Mouse (Mus musculus): ENCODE results near the gene Socs2. TPM values are rescaled to one million over a fixed set of nuclear protein-coding genes. Genes with fewer than 3 reads are reported as not detected.
A peak's percentile ranks its signal among the peaks of the same experiment; 100 is the strongest.

The Socs2 gene
- polyA plus RNA-seq, 1 experiment, result 24.5 TPM

- Histone ChIP-seq H3K36me3 (ENCODE audit: control insufficient read depth, insufficient read depth, low read length) (no peaks in the 10 kb centered on the region), H3K4me1 (ENCODE audit: control insufficient read depth, insufficient read depth, low read length) (peaks cover 2% of the 10 kb centered on the region; the same call in 1 of the 2 replicates), H3K4me3 (ENCODE audit: insufficient read depth, low read depth, low read length) (no peak overlapping the region), H3K27me3 (replicated peaks; ENCODE audit: control insufficient read depth, insufficient read depth, low read length) (no peaks in the 10 kb centered on the region), H3K27ac (ENCODE audit: insufficient read depth, low read depth, low read length) (no peak overlapping the region)
- no peak for DNase-seq
- TF ChIP-seq CTCF (conservative IDR thresholded peaks at IDR 0.05; ENCODE audit: insufficient read depth, insufficient read length, low read depth, low read length) (no peak), POLR2A (IDR thresholded peaks at IDR 0.05; ENCODE audit: low read depth, low read length) (no peak)
- 85% methylated on average over 10 of the region's 10 CpGs for WGBS
These were observed 3.3 kb upstream of the Socs2 start for GRCm38 (mm10) chr10:95420284-95420683.

- peaks cover 2% of the 10 kb centered on the region; the same call in 1 of the 2 replicates for H3K4me1 ChIP-seq (ENCODE audit: control insufficient read depth, insufficient read depth, low read length)
- H3K4me3 ChIP-seq (ENCODE audit: insufficient read depth, low read depth, low read length), result no peak overlapping the region
- H3K36me3 ChIP-seq (ENCODE audit: control insufficient read depth, insufficient read depth, low read length), result no peaks in the 10 kb centered on the region
- no peak for DNase-seq
- H3K27ac ChIP-seq (ENCODE audit: insufficient read depth, low read depth, low read length), result no peak overlapping the region
- TF ChIP-seq POLR2A (IDR thresholded peaks at IDR 0.05; ENCODE audit: low read depth, low read length) (no peak), CTCF (conservative IDR thresholded peaks at IDR 0.05; ENCODE audit: insufficient read depth, insufficient read length, low read depth, low read length) (no peak)
- WGBS, result 84% methylated on average over 3 of the region's 3 CpGs
- H3K27me3 ChIP-seq (replicated peaks; ENCODE audit: control insufficient read depth, insufficient read depth, low read length), result no peaks in the 10 kb centered on the region
These were observed 2.7 kb upstream of the Socs2 start for GRCm38 (mm10) chr10:95419726-95420125.

GRCm38 (mm10) chr10:95418631-95419030 lies 1.7 kb upstream of the Socs2 start:
- H3K36me3 ChIP-seq (ENCODE audit: control insufficient read depth, insufficient read depth, low read length), result no peaks in the 10 kb centered on the region
- H3K4me3 ChIP-seq (ENCODE audit: insufficient read depth, low read depth, low read length), result no peak overlapping the region
- peaks cover 2% of the 10 kb centered on the region; the same call in 1 of the 2 replicates for H3K4me1 ChIP-seq (ENCODE audit: control insufficient read depth, insufficient read depth, low read length)
- DNase-seq, result peak; percentile 85
- H3K27me3 ChIP-seq (replicated peaks; ENCODE audit: control insufficient read depth, insufficient read depth, low read length), result no peaks in the 10 kb centered on the region
- TF ChIP-seq POLR2A (IDR thresholded peaks at IDR 0.05; ENCODE audit: low read depth, low read length) (no peak), CTCF (conservative IDR thresholded peaks at IDR 0.05; ENCODE audit: insufficient read depth, insufficient read length, low read depth, low read length) (no peak)
- no peak overlapping the region for H3K27ac ChIP-seq (ENCODE audit: insufficient read depth, low read depth, low read length)
- 39% methylated on average over 6 of the region's 6 CpGs for WGBS

DNA sequence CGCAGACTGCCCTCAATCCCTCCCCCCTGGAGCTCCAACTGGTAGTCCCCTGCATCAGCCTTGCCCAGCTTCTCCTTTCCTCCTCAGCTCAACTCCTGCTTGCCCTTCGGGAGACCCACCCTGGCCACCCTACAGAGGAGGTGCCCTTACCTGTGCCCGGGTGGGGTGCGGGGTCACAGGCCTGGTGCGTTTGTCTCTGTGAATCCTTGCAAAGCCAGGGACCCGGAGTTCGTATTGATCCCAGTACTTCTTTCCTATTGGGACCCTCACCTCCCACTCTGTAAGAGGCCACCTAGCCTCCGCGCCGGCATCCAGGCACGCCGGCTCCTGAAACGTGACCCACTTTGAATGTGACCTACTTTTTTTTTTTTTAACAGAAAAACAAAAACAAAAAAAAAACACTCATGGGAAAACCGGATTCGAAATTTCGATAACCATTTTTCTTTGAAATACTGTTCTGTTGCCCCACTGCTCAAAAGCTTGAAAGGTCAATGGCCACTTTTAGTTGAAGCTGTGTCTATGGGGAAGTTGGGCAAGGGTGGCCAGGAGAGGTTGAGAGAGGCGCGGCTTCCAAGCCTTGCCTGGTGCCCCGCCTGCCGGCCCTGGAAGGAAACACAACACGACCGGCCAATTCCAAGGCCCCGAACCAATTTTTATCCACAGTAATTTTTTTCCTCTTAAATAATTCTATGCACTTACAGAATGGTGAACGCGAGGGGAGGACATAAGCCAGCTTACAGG lies 686 bp upstream of the Socs2 start:
- TF ChIP-seq POLR2A (IDR thresholded peaks at IDR 0.05; ENCODE audit: low read depth, low read length) (no peak), CTCF (conservative IDR thresholded peaks at IDR 0.05; ENCODE audit: insufficient read depth, insufficient read length, low read depth, low read length) (peak; percentile 77)
- H3K27ac ChIP-seq (ENCODE audit: insufficient read depth, low read depth, low read length), result no peak overlapping the region
- WGBS, result 1% methylated on average over 25 of the region's 25 CpGs
- peak; percentile 88 for DNase-seq
- H3K27me3 ChIP-seq (replicated peaks; ENCODE audit: control insufficient read depth, insufficient read depth, low read length), result no peaks in the 10 kb centered on the region
- H3K36me3 ChIP-seq (ENCODE audit: control insufficient read depth, insufficient read depth, low read length), result no peaks in the 10 kb centered on the region
- H3K4me3 ChIP-seq (ENCODE audit: insufficient read depth, low read depth, low read length), result peak overlapping the region; percentile 58
- peaks cover 2% of the 10 kb centered on the region; the same call in 1 of the 2 replicates for H3K4me1 ChIP-seq (ENCODE audit: control insufficient read depth, insufficient read depth, low read length)

DNA sequence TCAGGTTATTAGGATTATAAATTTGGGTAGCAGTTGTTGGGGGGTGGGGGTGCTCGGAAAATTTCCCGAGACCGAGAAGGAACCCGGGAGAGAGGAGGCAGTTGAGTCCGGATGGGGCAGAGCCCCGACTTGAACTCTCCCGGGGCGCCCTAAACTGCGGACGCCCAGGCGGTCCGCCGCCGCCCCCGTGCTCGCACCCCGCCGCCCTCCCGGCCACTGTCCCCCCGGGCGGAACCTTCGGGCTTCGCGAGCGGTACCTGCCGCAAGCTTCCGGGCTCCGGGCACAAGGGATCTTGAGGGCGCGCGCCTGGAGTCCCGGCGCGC lies 657 bp downstream of the Socs2 start:
- peaks cover 2% of the 10 kb centered on the region; the same call in 1 of the 2 replicates for H3K4me1 ChIP-seq (ENCODE audit: control insufficient read depth, insufficient read depth, low read length)
- no peak for TF ChIP-seq CTCF (conservative IDR thresholded peaks at IDR 0.05; ENCODE audit: insufficient read depth, insufficient read length, low read depth, low read length)
- TF ChIP-seq POLR2A (IDR thresholded peaks at IDR 0.05; ENCODE audit: low read depth, low read length), result no peak
- peak overlapping the region; percentile 47; the same call in 1 of the 2 replicates for H3K27ac ChIP-seq (ENCODE audit: insufficient read depth, low read depth, low read length)
- under 1% methylated on average over 34 of the region's 34 CpGs for WGBS
- no peaks in the 10 kb centered on the region for H3K36me3 ChIP-seq (ENCODE audit: control insufficient read depth, insufficient read depth, low read length)
- H3K27me3 ChIP-seq (replicated peaks; ENCODE audit: control insufficient read depth, insufficient read depth, low read length), result no peaks in the 10 kb centered on the region
- DNase-seq, result no peak
- H3K4me3 ChIP-seq (ENCODE audit: insufficient read depth, low read depth, low read length), result peak overlapping the region; percentile 58

DNA sequence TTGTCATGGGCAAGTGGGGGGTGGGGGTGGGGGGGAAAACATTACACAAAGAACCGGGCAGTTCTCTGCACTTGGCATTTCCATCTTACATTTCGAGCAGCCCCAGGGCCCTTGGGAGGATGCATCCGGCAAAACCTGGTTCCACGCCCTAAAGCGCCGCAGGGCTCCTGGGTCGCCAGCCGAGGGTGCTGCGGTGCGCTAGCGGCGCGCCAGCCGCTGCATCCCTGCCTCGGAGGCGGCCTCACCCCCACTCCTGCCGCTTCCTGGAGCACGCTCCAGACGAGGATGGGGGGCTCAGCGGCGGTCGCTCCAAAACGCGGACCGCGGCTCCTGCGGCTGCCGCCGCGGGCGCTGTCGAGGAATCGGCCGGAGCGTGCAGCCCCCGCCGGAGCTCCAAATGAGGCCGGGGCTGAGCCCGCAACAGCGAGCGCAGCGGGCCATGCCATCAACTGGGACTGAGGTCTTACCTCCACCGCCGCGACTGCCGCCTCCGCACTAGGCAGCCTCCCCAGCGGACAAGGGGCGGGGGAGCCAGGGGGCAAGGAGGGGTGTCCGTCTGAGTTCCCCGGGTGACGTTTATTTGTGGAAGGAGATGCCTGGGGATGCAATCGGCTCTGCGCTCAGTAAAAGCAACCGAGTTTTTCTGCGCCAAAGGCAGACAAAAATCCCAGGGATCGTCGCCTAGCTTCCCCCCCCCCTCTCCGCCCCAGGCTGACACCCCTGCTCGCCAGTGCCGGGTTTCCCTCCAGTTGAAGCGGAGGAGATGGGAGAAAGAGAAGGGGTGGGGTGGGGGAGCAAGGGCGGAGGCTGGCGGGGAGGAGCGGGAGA lies 1.2 kb downstream of the Socs2 start:
- no peak overlapping the region for H3K27ac ChIP-seq (ENCODE audit: insufficient read depth, low read depth, low read length)
- H3K27me3 ChIP-seq (replicated peaks; ENCODE audit: control insufficient read depth, insufficient read depth, low read length), result no peaks in the 10 kb centered on the region

DNA sequence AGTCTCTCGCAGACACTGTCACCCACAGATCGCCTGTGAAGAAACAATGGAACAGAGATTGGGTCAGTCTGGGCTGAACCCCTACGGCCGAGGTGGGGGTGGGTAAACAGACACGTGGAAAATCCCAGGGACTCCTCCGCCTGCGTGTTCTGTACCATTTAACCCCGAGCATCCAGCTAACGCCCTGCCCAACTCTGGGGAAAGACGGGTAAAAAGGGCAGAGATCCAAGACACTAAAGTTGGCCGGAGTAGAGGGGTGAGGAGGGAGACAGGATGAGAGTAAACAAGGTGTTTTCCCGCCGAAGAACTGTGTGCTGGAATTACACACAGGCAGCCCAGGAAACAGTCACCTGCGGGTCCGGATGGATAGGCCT lies 1.8 kb downstream of the Socs2 start:
- DNase-seq, result peak; percentile 58

More for the DNA sequence above, 1.2 kb downstream of the Socs2 start:
- Histone ChIP-seq H3K36me3 (ENCODE audit: control insufficient read depth, insufficient read depth, low read length) (no peaks in the 10 kb centered on the region), H3K4me3 (ENCODE audit: insufficient read depth, low read depth, low read length) (peak overlapping the region; percentile 58), H3K4me1 (ENCODE audit: control insufficient read depth, insufficient read depth, low read length) (peaks cover 2% of the 10 kb centered on the region; the same call in 1 of the 2 replicates)
- DNase-seq, result peak; percentile 59
- WGBS, result under 1% methylated on average over 65 of the region's 65 CpGs
- TF ChIP-seq CTCF (conservative IDR thresholded peaks at IDR 0.05; ENCODE audit: insufficient read depth, insufficient read length, low read depth, low read length), result no peak
- no peak for TF ChIP-seq POLR2A (IDR thresholded peaks at IDR 0.05; ENCODE audit: low read depth, low read length)

More for the DNA sequence above, 1.8 kb downstream of the Socs2 start:
- peaks cover 2% of the 10 kb centered on the region; the same call in 1 of the 2 replicates for H3K4me1 ChIP-seq (ENCODE audit: control insufficient read depth, insufficient read depth, low read length)
- H3K36me3 ChIP-seq (ENCODE audit: control insufficient read depth, insufficient read depth, low read length), result no peaks in the 10 kb centered on the region
- peak overlapping the region; percentile 58 for H3K4me3 ChIP-seq (ENCODE audit: insufficient read depth, low read depth, low read length)
- H3K27me3 ChIP-seq (replicated peaks; ENCODE audit: control insufficient read depth, insufficient read depth, low read length), result no peaks in the 10 kb centered on the region
- WGBS, result under 1% methylated on average over 15 of the region's 15 CpGs
- H3K27ac ChIP-seq (ENCODE audit: insufficient read depth, low read depth, low read length), result no peak overlapping the region
- TF ChIP-seq CTCF (conservative IDR thresholded peaks at IDR 0.05; ENCODE audit: insufficient read depth, insufficient read length, low read depth, low read length) (no peak), POLR2A (IDR thresholded peaks at IDR 0.05; ENCODE audit: low read depth, low read length) (no peak)
